Mouse (Mus musculus) midbrain, embryonic 15.5 days (tissue): Measurements from ENCODE around the gene Map3k6. TPM values are rescaled to one million over a fixed set of nuclear protein-coding genes. Genes with fewer than 3 reads are reported as not detected.

Experiments
- ATAC-seq: fragments of 200-750 bp; cut with Nextera tagmentation; replicated peaks from 2 replicates; pipeline ENCODE4 v1.8.0; 2017; ENCODE audit warnings: moderate TSS enrichment
- H3K27ac ChIP-seq: fragments of 300-500 bp; sonication (generic); 2 replicates; pipeline ENCODE4 v1.5.1; 2015; ENCODE audit warnings: mild to moderate bottlenecking, inconsistent platforms
- H3K27me3 ChIP-seq: fragments of 300-500 bp; sonication (generic); replicated peaks from 2 replicates; pipeline ENCODE4 v1.6.1; 2015; ENCODE audit warnings: inconsistent platforms
- H3K36me3 ChIP-seq: fragments of 300-500 bp; sonication (generic); replicated peaks from 2 replicates; pipeline ENCODE4 v1.6.1; 2015; ENCODE audit warnings: inconsistent platforms
- H3K4me1 ChIP-seq: fragments of 300-500 bp; sonication (generic); 2 replicates; pipeline ENCODE4 v1.6.1; 2015; ENCODE audit warnings: inconsistent platforms
- H3K4me2 ChIP-seq: fragments of 300-500 bp; sonication (generic); 2 replicates; pipeline ENCODE4 v1.6.1; 2015; ENCODE audit warnings: inconsistent platforms, mild to moderate bottlenecking, moderate library complexity
- H3K4me3 ChIP-seq: fragments of 300-500 bp; sonication (generic); 2 replicates; pipeline ENCODE4 v1.5.1; 2015; ENCODE audit warnings: mild to moderate bottlenecking, inconsistent platforms
- H3K9ac ChIP-seq: fragments of 300-500 bp; sonication (generic); 2 replicates; pipeline ENCODE4 v1.6.1; 2015; ENCODE audit warnings: mild to moderate bottlenecking, inconsistent platforms
- H3K9me3 ChIP-seq: fragments of 300-500 bp; sonication (generic); 2 replicates; pipeline ENCODE4 v1.6.1; 2016; ENCODE audit warnings: inconsistent platforms
- WGBS: fragments of 180-500 bp; shearing (Covaris S2); methylation state at CpG from one replicate; pipeline ENCODE4 v1.1.7; 2015; ENCODE audit warnings: mixed read lengths; 5-methylcytosine and 5-hydroxymethylcytosine counted together
- polyA plus RNA-seq: library from polyadenylated mRNA; unstranded; fragments of >200 nt; fragmentation: Nextera tagmentation; extraction: Ambion mirVana; gene quantifications from 2 replicates; pipeline ENCODE4 v1.2.1, GENCODE M21; 2015

The Map3k6 gene
- polyA plus RNA-seq, 1 experiment from 2014 or later, result 2.0 TPM

- H3K27me3 ChIP-seq, result peaks cover 73% of the 10 kb centered on the region
- no peak overlapping the region for H3K27ac ChIP-seq
- no peak overlapping the region for H3K4me2 ChIP-seq
- H3K4me1 ChIP-seq, result peaks cover 11% of the 10 kb centered on the region
- ATAC-seq, result no peak
- no peaks in the 10 kb centered on the region for H3K36me3 ChIP-seq
- H3K4me3 ChIP-seq, result no peak overlapping the region
- whole genome bisulfite sequencing, result 66% methylated on average over 13 of the region's 13 CpGs
- no peak overlapping the region for H3K9ac ChIP-seq
- no peaks in the 10 kb centered on the region for H3K9me3 ChIP-seq
These were observed 2.9 kb downstream of the Map3k6 start for GRCm38 (mm10) chr4:133243538-133243937.

GRCm38 (mm10) chr4:133244289-133244688 is 3.7 kb downstream of the Map3k6 start:
- H3K9me3 ChIP-seq, result no peaks in the 10 kb centered on the region
- no peak overlapping the region for H3K4me3 ChIP-seq
- no peak overlapping the region for H3K27ac ChIP-seq
- H3K36me3 ChIP-seq, result no peaks in the 10 kb centered on the region
- no peak overlapping the region for H3K9ac ChIP-seq
- H3K4me1 ChIP-seq, result peaks cover 11% of the 10 kb centered on the region
- ATAC-seq, result no peak
- H3K4me2 ChIP-seq, result no peak overlapping the region
- H3K27me3 ChIP-seq, result peaks cover 75% of the 10 kb centered on the region
- WGBS, result 74% methylated on average over 1 of the region's 1 CpGs

DNA sequence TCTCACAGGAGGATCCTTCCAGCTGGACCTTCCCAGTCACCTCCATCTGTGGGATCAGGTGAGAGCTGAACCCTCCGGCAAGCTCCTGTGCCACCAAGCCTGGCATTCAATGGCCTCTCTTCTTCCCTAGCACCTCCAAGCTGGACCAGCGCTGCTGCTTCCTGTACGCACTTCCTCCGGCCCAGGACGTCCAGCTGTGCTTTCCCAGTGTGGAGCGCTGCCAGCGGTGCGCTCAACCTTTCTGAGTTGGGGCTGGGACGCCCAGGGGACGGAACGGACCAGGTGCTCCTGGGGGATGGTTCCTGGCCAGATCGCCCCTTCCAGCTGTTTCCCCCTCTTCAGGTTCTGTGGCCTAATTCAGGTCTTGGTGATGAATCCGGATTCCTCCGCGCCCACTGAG is 6.5 kb downstream of the Map3k6 start:
- Histone ChIP-seq H3K9me3 (no peaks in the 10 kb centered on the region), H3K36me3 (no peaks in the 10 kb centered on the region), H3K9ac (no peak overlapping the region), H3K27ac (no peak overlapping the region), H3K4me1 (peaks cover 11% of the 10 kb centered on the region), H3K27me3 (peaks cover 78% of the 10 kb centered on the region), H3K4me3 (no peak overlapping the region), H3K4me2 (no peak overlapping the region)
- ATAC-seq, result no peak
- WGBS, result 18% methylated on average over 15 of the region's 15 CpGs

DNA sequence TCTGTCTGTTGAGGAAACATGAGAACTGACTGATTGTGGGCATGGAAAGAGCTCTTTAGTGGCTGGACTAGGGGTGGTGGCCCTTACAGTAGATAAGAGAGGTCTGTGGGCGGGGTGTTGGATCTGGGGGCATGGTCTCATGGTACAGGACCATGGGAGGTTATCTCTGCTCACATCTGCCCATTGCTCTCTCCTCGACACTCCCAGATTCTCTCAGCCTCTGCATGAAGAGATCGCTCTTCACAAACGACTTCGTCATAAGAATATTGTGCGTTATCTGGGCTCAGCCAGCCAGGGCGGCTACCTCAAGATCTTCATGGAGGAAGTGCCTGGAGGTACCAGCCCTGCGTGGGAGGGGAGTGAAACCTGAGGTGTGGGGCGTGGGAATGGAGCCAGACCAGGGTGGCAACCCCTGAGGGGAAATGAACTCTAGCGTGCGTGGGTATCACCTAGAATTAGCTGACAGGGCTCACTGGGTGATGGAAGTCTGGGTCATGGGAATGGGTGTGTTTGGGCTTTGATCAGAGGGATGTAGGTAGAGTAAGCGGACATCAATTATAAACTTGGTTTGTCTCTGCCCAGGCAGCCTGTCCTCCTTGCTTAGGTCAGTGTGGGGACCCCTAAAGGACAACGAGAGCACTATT is 7.3 kb downstream of the Map3k6 start:
- H3K9me3 ChIP-seq, result no peaks in the 10 kb centered on the region
- no peak overlapping the region for H3K4me2 ChIP-seq
- WGBS, result 79% methylated on average over 13 of the region's 13 CpGs
- H3K9ac ChIP-seq, result no peak overlapping the region
- no peak overlapping the region for H3K27ac ChIP-seq
- H3K4me3 ChIP-seq, result no peak overlapping the region
- peaks cover 11% of the 10 kb centered on the region for H3K4me1 ChIP-seq
- ATAC-seq, result no peak
- no peaks in the 10 kb centered on the region for H3K36me3 ChIP-seq
- peaks cover 78% of the 10 kb centered on the region for H3K27me3 ChIP-seq

DNA sequence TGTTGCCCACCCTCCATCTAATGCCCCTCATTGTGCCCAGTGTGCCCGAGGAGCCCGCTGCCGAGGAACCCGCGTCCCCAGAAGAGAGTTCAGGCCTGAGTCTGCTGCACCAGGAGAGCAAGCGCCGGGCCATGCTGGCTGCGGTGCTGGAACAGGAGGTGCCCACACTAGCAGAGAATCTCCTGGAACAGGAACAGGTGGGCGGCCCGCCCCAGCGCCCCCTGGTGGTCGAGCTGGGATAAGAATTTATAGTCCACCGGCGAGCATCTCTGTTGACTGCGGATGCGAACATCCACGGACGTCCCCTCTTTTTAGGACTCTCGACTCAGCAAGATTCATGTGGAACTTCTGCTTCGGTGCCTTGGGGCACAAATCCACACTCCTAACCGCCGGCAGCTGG is 10.0 kb downstream of the Map3k6 start:
- H3K27me3 ChIP-seq, result peaks cover 72% of the 10 kb centered on the region
- no peaks in the 10 kb centered on the region for H3K36me3 ChIP-seq
- ATAC-seq, result no peak
- H3K9ac ChIP-seq, result no peak overlapping the region
- no peaks in the 10 kb centered on the region for H3K9me3 ChIP-seq
- H3K4me2 ChIP-seq, result peak overlapping the region; percentile 51
- peaks cover 11% of the 10 kb centered on the region for H3K4me1 ChIP-seq
- H3K4me3 ChIP-seq, result peak overlapping the region; percentile 29
- no peak overlapping the region for H3K27ac ChIP-seq
- WGBS, result 2% methylated on average over 22 of the region's 22 CpGs

DNA sequence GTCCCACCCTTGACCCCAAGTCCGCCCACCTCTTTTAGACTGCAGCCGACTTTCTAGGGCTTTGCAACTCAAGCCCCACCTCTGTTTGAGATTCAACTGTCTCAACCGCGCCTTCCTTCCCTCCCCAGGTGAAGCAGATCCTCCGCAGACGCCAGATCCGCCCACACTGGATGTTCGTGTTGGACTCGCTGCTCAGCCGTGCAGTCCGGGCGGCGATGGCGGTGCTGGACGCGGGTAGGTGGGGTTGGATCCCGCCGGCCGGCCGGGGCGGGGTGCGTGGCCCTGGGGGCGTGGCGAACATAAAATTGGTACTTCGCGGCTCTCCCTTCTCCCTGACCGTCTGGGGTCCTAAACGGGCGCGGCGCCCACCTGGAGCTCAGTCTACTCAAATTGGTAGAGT is 10.6 kb downstream of the Map3k6 start:
- Histone ChIP-seq H3K4me1 (peaks cover 11% of the 10 kb centered on the region), H3K9ac (no peak overlapping the region), H3K36me3 (no peaks in the 10 kb centered on the region), H3K4me3 (peak overlapping the region; percentile 29), H3K27ac (no peak overlapping the region), H3K27me3 (peaks cover 70% of the 10 kb centered on the region), H3K9me3 (no peaks in the 10 kb centered on the region), H3K4me2 (peak overlapping the region; percentile 51)
- no peak for ATAC-seq
- 3% methylated on average over 29 of the region's 31 CpGs for WGBS

GRCm38 (mm10) chr4:133252089-133252488 is 11.5 kb downstream of the Map3k6 start:
- Histone ChIP-seq H3K36me3 (no peaks in the 10 kb centered on the region), H3K27me3 (peaks cover 71% of the 10 kb centered on the region), H3K9me3 (no peaks in the 10 kb centered on the region), H3K4me1 (peaks cover 11% of the 10 kb centered on the region), H3K4me2 (no peak overlapping the region), H3K4me3 (no peak overlapping the region), H3K9ac (no peak overlapping the region), H3K27ac (no peak overlapping the region)
- whole genome bisulfite sequencing, result 39% methylated on average over 4 of the region's 4 CpGs
- no peak for ATAC-seq

- H3K9me3 ChIP-seq, result no peaks in the 10 kb centered on the region
- H3K4me3 ChIP-seq, result no peak overlapping the region
- no peak for ATAC-seq
- peaks cover 64% of the 10 kb centered on the region for H3K27me3 ChIP-seq
- H3K27ac ChIP-seq, result no peak overlapping the region
- WGBS, result 78% methylated on average over 12 of the region's 12 CpGs
- no peak overlapping the region for H3K4me2 ChIP-seq
- peaks cover 11% of the 10 kb centered on the region for H3K4me1 ChIP-seq
- H3K9ac ChIP-seq, result no peak overlapping the region
- H3K36me3 ChIP-seq, result no peaks in the 10 kb centered on the region
These were observed 12.8 kb downstream of the Map3k6 start for GRCm38 (mm10) chr4:133253412-133253811.

DNA sequence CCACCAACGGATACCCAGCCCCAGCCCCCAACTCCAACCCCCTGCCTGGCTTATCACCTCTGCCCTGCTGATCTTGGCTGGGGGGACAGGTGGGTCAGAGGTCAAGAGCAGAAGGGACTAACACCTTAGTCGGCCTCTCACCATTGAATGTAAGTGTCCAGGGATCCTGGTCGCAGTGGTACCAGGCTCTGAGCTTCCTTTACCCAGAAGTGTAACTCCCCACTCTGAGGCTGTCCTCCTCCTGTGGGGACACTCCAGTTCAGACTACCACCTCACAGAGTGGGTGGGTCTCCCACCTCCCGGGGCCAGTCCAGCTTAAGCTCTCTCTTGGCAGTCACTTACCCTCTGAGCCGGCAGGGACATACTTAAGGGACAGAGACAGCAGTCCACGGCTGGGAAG is 14.8 kb downstream of the Map3k6 start:
- no peak for ATAC-seq
- Histone ChIP-seq H3K4me2 (no peak overlapping the region), H3K27ac (no peak overlapping the region), H3K36me3 (no peaks in the 10 kb centered on the region), H3K27me3 (peaks cover 48% of the 10 kb centered on the region), H3K9me3 (no peaks in the 10 kb centered on the region), H3K4me1 (peaks cover 11% of the 10 kb centered on the region), H3K9ac (no peak overlapping the region), H3K4me3 (no peak overlapping the region)
- WGBS, result 65% methylated on average over 6 of the region's 6 CpGs

- H3K9me3 ChIP-seq, result no peaks in the 10 kb centered on the region
- no peaks in the 10 kb centered on the region for H3K36me3 ChIP-seq
- 0 out of 2 replicates have a peak overlapping the region, but pooled peaks have one; percentile 1 for H3K4me2 ChIP-seq
- ATAC-seq, result no peak
- no peaks in the 10 kb centered on the region for H3K4me1 ChIP-seq
- WGBS, result 16% methylated on average over 24 of the region's 24 CpGs
- peaks cover 34% of the 10 kb centered on the region for H3K27me3 ChIP-seq
- no peak overlapping the region for H3K4me3 ChIP-seq
- H3K9ac ChIP-seq, result no peak overlapping the region
- H3K27ac ChIP-seq, result no peak overlapping the region
These were observed 16.2 kb downstream of the Map3k6 start for GRCm38 (mm10) chr4:133256820-133257219.

- 39% methylated on average over 12 of the region's 12 CpGs for WGBS
- Histone ChIP-seq H3K36me3 (no peaks in the 10 kb centered on the region), H3K9me3 (no peaks in the 10 kb centered on the region), H3K27me3 (peaks cover 30% of the 10 kb centered on the region), H3K4me1 (no peaks in the 10 kb centered on the region), H3K4me2 (no peak overlapping the region), H3K4me3 (no peak overlapping the region), H3K9ac (no peak overlapping the region), H3K27ac (no peak overlapping the region)
- ATAC-seq, result no peak; the same call in 1 of the 2 replicates
These were observed 16.6 kb downstream of the Map3k6 start for GRCm38 (mm10) chr4:133257230-133257629.

DNA sequence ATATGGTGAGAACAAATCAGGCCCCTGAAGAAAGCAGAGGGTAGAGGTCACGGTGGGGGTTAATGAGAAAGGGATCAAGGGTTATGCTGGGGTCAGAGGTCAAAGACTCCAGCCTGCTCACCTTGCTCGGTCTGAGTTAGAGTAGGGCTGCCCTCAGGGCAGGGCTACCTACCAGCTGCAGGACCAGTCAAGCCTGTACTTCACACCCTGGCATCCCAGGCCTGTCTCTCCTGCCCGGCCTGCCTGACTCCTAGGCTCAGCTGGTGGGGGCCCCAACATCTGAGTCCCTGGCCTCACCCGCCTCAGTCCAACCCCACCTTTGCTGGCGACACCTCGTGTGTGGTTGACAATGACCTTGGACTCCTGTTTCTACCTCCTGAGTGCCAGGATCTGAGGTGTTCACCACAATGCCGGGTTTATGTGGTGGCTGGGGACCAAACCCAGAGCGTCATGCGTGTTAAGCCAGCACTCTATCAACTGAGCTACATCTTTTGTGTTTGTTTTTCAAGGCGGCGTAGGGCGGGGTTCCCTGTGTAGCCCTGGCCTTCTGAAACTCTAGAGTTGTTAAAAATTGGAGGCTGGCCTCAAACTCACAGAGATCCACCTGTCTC is 17.3 kb downstream of the Map3k6 start:
- Histone ChIP-seq H3K9me3 (no peaks in the 10 kb centered on the region), H3K36me3 (no peaks in the 10 kb centered on the region), H3K27me3 (peaks cover 23% of the 10 kb centered on the region), H3K4me3 (no peak overlapping the region), H3K4me1 (no peaks in the 10 kb centered on the region), H3K4me2 (no peak overlapping the region), H3K27ac (no peak overlapping the region), H3K9ac (no peak overlapping the region)
- ATAC-seq, result no peak
- WGBS, result 77% methylated on average over 12 of the region's 12 CpGs
